Mouse (Mus musculus): Measurements from ENCODE around the gene Eno4. TPM values are rescaled to one million over a fixed set of nuclear protein-coding genes. Genes with fewer than 3 reads are reported as not detected.

Gene Eno4
- polyA plus RNA-seq, 1 experiment from 2014 or later = not detected

DNA sequence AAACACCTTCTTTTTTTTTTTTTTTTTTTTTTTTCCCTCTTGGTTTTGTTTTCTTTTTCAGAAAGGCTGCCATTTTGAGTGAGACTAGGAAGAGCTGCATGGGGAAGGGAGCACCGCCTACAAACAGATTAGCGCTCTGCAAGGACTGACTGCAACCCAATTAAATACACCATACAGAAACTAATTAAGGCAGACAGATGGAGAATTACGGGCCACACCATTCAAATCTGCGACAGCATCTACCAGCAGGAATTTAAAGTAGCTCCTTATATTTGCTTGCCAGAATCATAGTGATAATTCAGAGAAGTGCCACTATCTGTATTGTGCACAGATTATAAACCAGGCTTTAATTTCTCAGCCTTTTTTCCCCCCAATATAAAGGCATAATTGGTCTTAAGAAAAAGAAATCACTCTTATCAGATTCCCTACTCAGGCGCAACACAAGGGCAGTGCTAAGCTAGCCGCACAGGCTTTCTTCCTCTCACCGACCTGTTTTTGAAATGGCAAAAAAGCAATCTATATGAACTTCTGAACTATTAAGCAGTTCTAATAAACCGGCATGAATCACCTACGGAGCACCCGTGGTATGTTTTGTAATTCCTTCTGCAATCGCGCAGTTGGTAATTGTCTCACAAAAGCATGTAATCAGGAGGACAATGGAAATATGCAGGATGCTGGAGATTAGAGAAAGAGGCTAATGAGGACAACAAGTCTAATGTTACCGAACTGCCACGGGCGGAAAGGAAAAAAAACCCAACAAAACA is 63.5 kb downstream of the Eno4 start:
- Histone ChIP-seq H3K27ac (no peak overlapping the region), H3K79me2 (ENCODE audit: inconsistent target) (no peaks in the 10 kb centered on the region), H3K4me3 (ENCODE audit: inconsistent target) (no peak overlapping the region), H3K36me3 (ENCODE audit: inconsistent target) (peaks cover 50% of the 10 kb centered on the region)
- WGBS (ENCODE audit: missing documents) = 88% methylated on average over 15 of the region's 15 CpGs

DNA sequence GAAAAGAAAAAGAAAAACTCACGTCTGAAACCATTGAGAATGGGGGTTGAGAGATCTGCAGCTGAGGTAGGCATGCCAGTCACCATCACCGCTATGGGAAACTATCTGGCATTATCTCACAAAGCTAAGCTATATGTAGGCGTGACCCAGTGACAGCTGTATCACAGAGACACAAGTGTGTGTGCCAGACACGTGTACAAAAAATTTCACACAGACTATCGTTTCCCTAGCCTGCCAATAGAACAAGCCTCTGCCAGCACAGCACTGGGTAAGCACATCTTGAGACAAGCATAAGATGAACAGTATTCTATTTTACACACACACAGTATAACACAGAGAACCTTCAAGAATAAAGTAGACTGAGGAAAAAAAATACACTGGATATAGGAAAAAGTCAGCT is 67.6 kb downstream of the Eno4 start:
- 89% methylated on average over 5 of the region's 5 CpGs for WGBS (ENCODE audit: missing documents)
- no peak overlapping the region for H3K27ac ChIP-seq
- H3K36me3 ChIP-seq (ENCODE audit: inconsistent target) = peaks cover 40% of the 10 kb centered on the region
- no peak overlapping the region for H3K4me3 ChIP-seq (ENCODE audit: inconsistent target)
- H3K79me2 ChIP-seq (ENCODE audit: inconsistent target) = no peaks in the 10 kb centered on the region

Other genes starting within 250 kb of the Eno4 start
- gene Pnliprp1, start 214.5 kb upstream of the Eno4 start, polyA plus RNA-seq (2018) = not detected in 3 replicates
- not detected in 3 replicates for gene Pnliprp2, start 183.7 kb upstream of the Eno4 start, polyA plus RNA-seq (2018)
- not detected in 3 replicates for gene 1700019N19Rik, start 149.0 kb upstream of the Eno4 start, polyA plus RNA-seq (2018)
- 0.32 TPM in 1 of 3 replicates, not detected in the others for gene Hspa12a, start 229 bp downstream of the Eno4 start, polyA plus RNA-seq (2018)
- 31.2 to 80.8 TPM (median 43.7 TPM) in 3 replicates for gene Shtn1, start 132.7 kb downstream of the Eno4 start, polyA plus RNA-seq (2018)
- gene Vax1, start 226.6 kb downstream of the Eno4 start, polyA plus RNA-seq (2018) = not detected in 3 replicates